Mouse (Mus musculus): ENCODE data around the gene Hpca. TPM values are rescaled to one million over a fixed set of nuclear protein-coding genes. Genes with fewer than 3 reads are reported as not detected.

Hpca gene
- under 1 TPM in 3 of 4 experiments, not detected in 1; 0.22 to 0.44 (median 0.33) TPM for total RNA-seq (2022)

DNA sequence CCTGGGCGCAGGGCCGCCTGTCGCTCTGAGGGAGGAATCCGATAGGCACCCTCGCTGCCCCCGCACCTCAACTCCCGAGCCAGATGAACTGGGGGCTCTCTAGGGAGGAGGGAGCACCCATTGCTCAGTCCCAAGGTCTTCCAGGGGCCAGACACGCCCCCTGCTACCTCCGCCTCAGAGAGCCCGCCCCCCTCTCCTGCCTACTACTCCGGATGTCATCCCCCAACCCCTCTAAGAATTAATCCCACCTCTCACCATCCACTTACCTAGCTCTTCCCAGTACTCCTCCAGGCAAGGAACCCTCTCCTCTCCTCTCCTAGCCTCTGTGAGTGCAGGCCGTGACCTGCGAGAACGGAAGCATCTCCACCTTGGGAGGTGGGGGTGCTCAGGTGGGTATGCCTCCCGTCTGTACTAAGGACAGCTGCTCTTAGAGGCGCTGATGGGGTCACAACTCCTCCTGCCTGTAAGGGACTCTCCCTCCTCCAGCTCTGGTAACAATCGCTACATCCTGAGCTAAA, at the start of gene Hpca:
Gene Hpca (minus strand): TSS at position 468 of the 518 bp plus-strand sequence.
- no peak for DNase-seq (ENCODE audit: low spot score)

DNA sequence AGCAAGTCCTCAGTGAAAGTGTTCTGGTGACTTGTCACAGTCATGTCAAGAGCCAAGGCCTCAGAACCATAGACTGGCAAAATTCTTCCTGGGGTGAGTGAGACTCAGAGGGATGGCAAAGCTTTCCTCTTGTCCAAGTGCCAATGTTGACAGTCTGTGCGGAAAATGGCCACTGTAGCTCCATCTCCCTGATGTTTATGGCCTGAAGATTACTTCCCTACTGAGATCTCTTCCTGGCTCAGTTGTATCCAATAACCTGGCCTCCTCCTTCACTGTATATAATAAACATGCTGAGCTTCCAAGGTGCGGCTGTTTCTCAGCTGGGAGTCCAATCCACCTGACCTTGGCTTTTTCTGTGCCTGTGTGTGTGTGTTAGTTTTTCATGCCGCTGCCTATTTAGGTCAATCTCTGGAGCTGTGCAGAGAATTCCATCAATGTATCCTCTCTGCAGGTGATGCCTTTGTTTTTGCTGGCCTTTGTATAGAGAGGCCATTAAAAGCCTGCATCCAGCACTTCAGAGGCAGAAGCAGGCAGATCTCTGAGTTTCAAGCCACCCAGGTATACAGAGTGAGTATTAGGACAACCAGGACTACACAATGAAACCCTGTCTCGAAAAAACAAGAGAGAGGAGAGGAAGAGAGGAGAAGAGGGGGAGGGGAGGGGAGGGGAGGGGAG, 39.9 kb upstream of the Hpca start:
- DNase-seq (ENCODE audit: low spot score): no peak

DNA sequence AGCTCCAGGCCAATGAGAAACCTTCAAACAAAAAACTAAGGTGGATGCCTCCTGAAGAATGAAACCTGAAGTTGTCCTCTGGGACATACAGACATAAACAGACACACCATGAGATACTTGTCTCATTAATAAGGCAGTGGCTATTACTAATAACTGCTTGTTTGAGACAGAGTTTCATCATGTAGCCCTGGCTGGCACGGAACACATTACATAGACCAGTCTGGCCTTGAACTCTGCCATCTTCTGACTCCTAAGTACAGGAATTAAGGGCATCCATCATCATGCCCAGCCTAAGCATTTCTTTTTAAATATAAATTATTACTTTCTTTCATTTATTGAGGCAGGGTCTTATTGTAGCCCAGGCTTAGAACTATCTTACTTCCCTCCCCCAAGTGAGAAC, 39.2 kb upstream of the Hpca start:
- DNase-seq (ENCODE audit: low spot score): no peak

- DNase-seq (ENCODE audit: low spot score): no peak
These were observed 36.7 kb upstream of the Hpca start for GRCm38 (mm10) chr4:129158549-129158948.

DNA sequence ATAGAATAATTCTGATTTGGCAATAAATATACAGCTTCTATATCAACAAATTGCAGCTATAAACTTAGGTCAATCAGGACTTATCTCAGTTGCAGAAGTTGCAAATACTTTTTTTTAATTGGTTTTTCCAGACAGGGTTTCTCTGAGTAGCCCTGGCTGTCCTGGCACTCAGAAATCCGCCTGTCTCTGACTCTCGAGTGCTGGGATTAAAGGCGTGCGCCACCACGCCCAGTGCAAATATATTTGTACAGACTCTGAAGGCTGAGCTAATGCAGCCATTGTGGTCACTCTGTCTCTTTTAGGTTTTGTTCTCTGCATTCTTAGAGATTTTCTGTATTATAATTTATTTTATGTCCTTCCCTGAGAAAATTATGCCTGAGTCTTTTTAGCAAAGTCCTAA, 35.7 kb upstream of the Hpca start:
- no peak for DNase-seq (ENCODE audit: low spot score)

DNA sequence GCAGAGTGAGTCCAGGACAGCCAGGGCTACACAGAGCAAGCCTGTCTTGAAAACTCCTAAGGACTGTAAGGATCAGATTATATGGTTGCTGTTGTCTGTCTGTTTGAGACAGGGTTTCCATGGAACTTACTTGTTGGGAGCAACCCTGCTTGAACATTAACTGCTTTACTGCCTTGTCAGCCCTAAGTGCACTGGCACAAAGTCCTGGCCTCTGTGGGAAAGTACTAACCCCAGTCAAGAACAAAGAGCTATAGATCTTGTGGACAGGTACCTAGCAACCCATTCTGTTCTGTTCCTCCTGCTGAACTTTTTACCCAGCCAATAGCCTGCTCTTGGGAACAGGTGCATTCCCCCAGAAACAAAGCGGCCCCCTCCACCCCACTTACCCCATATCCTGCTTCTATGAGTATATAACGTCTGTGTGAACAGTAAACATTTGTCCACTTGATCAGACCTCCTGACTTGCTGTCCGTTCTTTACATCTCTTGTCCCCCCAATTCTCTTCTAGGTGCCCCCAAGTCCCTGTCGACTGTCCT, 29.5 kb upstream of the Hpca start:
- DNase-seq (ENCODE audit: low spot score): no peak

DNA sequence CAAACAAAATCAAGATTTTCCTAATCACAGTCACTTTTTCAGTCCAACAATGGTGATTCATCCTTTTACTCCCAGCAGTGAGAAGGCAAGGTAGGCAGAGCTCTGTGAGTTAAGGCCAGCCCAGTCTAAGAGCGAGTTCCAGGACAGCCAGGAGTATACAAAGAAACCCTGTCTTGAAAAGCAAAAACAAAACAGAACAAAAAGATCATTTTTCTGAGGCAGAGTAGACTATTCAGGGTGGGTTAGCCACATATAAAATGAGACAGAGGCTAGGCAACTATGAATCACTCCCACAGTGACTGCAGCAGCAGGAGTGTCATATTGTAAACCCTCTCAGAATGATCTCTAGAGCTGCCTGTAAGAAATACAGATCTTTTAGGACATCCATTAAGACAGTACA, 27.5 kb upstream of the Hpca start:
- no peak for DNase-seq (ENCODE audit: low spot score)

GRCm38 (mm10) chr4:129147552-129148103, 25.8 kb upstream of the Hpca start:
- DNase-seq (ENCODE audit: low spot score): no peak

GRCm38 (mm10) chr4:129146392-129146791, 24.6 kb upstream of the Hpca start:
- no peak for DNase-seq (ENCODE audit: low spot score)

GRCm38 (mm10) chr4:129145943-129146342, 24.1 kb upstream of the Hpca start:
- DNase-seq (ENCODE audit: low spot score): no peak

DNA sequence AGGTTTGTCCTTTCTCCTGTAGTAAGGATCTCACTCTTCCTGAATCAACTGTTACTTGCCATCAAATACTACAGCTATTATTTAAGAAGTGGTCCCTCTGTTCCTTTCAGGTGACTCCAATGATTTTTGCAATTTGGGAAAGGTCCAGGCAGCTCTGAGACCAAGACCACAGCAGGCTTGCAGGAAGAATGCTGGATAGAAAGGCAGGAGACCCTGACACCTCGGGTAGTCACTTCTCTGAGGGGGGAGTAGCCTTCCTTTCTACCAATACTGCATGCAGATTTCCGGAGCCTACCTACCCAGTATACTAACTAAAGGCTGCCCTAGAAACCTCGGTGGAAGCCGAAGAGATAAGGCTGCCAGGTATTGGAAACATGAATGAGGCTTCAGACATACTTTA, 23.6 kb upstream of the Hpca start:
- DNase-seq (ENCODE audit: low spot score): no peak

DNA sequence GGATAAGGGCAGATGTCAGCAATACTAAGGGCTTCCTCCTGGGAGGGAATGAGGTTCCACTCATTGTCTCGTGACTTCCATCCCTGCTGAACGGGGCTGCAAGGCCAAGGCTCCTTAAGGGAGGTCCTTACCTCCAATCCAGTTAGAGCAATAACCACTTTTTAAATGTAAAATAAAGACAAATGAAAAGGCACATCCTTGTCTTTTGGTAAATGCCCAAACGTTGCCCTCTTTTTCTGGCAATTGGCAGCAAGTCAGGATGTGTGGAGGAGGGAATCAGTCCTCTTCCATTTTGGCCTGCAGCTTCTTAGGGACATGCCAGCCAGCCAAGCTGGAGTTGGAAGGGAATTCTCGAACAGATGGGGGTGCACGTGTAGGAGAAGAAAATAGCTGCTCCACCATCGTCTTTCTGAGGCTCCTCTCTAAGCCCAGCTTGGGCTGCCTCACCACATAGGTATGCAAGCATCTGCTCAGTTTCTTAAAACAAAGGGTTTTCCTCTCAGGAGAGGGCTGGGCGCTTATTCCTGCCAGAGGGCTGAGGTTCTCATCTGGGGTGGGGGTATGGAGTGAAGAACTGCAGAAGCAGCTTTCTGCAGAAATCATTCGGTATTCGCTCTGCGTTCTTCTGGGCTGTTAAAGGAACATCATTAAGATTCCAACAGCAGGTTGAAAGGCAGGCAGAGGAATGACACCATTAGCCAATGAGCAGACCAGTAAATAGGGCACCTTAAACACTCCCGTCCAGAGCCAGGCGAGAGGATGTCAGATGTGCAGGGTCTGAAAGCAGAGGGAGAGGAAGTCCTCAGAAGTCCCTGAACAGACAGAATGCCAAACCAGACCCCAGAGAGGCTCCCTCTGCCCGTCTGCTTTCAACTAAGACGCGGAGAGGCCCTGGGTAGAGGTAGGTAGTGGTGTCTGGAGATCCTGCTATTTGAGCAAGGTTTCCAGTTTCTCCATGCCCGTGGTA, 22.8 kb upstream of the Hpca start:
- DNase-seq (ENCODE audit: low spot score): no peak

DNA sequence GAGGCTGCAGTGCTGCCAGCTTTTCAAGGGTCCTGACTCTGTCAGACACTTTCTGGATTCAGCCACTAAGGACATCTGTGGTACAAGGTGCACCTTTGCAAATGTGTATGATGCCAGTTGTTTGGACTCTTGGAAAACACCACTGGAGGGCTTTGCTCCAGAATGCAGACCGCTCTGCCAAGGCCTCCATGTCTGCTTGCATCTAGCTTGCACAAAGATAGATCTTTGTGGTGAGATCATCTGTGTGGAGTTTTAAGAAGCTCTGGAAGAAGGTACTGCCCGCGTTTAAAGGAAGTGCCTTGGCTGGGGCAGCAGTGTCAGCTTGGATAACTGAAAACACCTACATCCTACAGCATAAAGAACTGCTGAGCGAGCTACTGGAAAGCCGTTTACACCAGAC, 21.7 kb upstream of the Hpca start:
- no peak for DNase-seq (ENCODE audit: low spot score)

DNA sequence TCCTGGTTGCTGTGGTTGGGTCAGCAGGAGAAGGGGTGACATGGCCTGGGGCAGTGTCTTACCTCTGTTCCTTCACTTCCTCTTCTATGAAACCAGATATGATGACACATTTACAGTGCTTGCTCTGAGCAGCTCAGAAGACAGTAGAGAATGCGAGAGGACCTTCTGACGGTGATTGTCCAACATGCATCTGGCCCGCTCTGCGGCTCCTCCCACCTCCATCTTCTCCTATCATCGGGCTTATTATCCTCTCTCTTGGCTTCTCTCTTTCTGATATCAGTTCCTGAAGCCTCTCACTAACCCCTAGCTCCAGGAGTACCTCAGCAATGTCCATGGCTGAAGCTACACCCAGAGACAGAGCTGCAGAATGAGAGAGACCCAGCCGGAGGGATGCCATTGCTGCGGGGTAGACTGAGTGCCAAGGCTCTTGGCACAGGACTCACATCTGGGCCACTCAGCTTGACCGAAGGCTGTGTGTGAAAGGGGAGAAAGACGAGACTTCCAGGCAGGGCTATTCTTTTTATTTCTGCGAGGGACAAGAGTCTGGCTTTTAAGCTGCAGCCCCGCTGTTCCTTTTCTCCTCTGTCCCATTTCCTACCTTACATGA, 20.7 kb upstream of the Hpca start:
- no peak for DNase-seq (ENCODE audit: low spot score)

- DNase-seq (ENCODE audit: low spot score): peak; percentile 53
These were observed 20.0 kb upstream of the Hpca start for GRCm38 (mm10) chr4:129141560-129142438.

GRCm38 (mm10) chr4:129140808-129141207, 19.0 kb upstream of the Hpca start:
- no peak for DNase-seq (ENCODE audit: low spot score)

GRCm38 (mm10) chr4:129139642-129140041, 17.8 kb upstream of the Hpca start:
- DNase-seq (ENCODE audit: low spot score): no peak

GRCm38 (mm10) chr4:129137392-129138321, 15.8 kb upstream of the Hpca start:
- no peak for DNase-seq (ENCODE audit: low spot score)

- no peak for DNase-seq (ENCODE audit: low spot score)
These were observed 14.9 kb upstream of the Hpca start, which contains the start of gene Fndc5 for GRCm38 (mm10) chr4:129136579-129137391. TSS of gene Fndc5 (plus strand) at chr4:129136999.

All from heart, adult 8-10 months (tissue).